Mouse (Mus musculus) urinary bladder, postnatal 4 days (tissue): ENCODE data around the gene Sp2.
A peak's percentile ranks its signal among the peaks of the same experiment; 100 is the strongest.

ENCODE experiments used
- DNase-seq, 2 experiments: peaks; one replicate each; pipeline ENCODE4 v3.0.0; 2021 to 2022; ENCODE audit warnings: low spot score in 2 of 2

Gene Sp2

GRCm38 (mm10) chr11:96995836-96996772 is 13.3 kb upstream of the Sp2 start:
- DNase-seq, result no peak

- DNase-seq, result no peak
These were observed 12.3 kb upstream of the Sp2 start for GRCm38 (mm10) chr11:96995031-96995430.

- no peak for DNase-seq
These were observed 10.1 kb upstream of the Sp2 start for GRCm38 (mm10) chr11:96992722-96993311.

- no peak for DNase-seq
These were observed 8.7 kb upstream of the Sp2 start for GRCm38 (mm10) chr11:96991501-96991900.

GRCm38 (mm10) chr11:96987873-96988655 is 5.3 kb upstream of the Sp2 start:
- no peak for DNase-seq

GRCm38 (mm10) chr11:96986463-96986862 is 3.7 kb upstream of the Sp2 start:
- no peak for DNase-seq

- DNase-seq, result no peak
These were observed 2.1 kb upstream of the Sp2 start for GRCm38 (mm10) chr11:96984903-96985302.

GRCm38 (mm10) chr11:96982355-96982754 is 404 bp downstream of the Sp2 start:
- DNase-seq, result peak; percentile 67 to 78

- no peak for DNase-seq
These were observed 1.3 kb downstream of the Sp2 start for GRCm38 (mm10) chr11:96981461-96981860.

GRCm38 (mm10) chr11:96980021-96980420 is 2.7 kb downstream of the Sp2 start:
- no peak for DNase-seq

- DNase-seq, result no peak
These were observed 3.4 kb downstream of the Sp2 start for GRCm38 (mm10) chr11:96979329-96979728.

GRCm38 (mm10) chr11:96978401-96979246 is 4.1 kb downstream of the Sp2 start:
- DNase-seq, result no peak

- DNase-seq, result peak; percentile 98 to 99
These were observed 5.0 kb downstream of the Sp2 start for GRCm38 (mm10) chr11:96977606-96978400.

GRCm38 (mm10) chr11:96976911-96977591 is 5.7 kb downstream of the Sp2 start:
- DNase-seq, result peak; percentile 88 to 89

- no peak for DNase-seq
These were observed 6.4 kb downstream of the Sp2 start for GRCm38 (mm10) chr11:96976379-96976687.

GRCm38 (mm10) chr11:96975511-96976378 is 7.0 kb downstream of the Sp2 start:
- DNase-seq, result no peak

GRCm38 (mm10) chr11:96974813-96975212 is 7.9 kb downstream of the Sp2 start:
- DNase-seq, result no peak

- DNase-seq, result no peak
These were observed 9.3 kb downstream of the Sp2 start for GRCm38 (mm10) chr11:96973426-96973964.

GRCm38 (mm10) chr11:96972906-96973305 is 9.9 kb downstream of the Sp2 start:
- DNase-seq, result no peak
